Mouse (Mus musculus): ENCODE data around the gene 2010111I01Rik.

DNA sequence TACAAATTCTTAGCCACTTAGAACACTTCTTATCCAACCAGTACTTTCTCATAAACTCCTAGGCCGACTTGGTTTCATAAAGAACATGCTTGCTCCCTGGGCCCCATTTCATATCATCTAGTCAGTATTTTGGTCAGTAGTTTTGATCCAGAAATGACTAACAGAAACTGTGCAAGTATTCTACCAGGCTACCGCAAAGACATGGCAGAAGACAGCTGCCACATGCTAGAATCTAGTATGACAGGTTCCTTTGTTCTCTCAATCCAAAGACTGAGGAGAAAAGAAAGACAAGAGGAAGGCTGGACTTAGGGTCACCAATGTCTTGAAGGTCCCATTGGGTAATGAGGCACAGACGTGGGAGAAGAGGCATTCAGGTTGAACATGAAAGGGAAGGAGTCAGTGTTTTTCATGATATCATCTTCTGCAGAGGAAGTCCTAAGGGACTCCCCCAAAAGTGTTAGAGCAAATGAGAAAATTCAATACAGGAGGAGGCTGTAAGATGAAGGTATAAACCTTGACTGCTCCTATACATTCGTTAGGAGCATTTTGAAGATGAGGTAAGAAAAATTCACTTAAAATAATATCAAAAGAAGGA lies 216.0 kb downstream of the 2010111I01Rik start:
- TF ChIP-seq CTCF (IDR thresholded peaks at IDR 0.05; ENCODE audit: low read depth) (no peak), EP300 (optimal IDR thresholded peaks at IDR 0.05) (no peak)

Data from stomach, postnatal 0 days (tissue).